Mouse (Mus musculus): ENCODE measurements around the gene Ano7. TPM values are rescaled to one million over a fixed set of nuclear protein-coding genes. Genes with fewer than 3 reads are reported as not detected.

Gene Ano7
- total RNA-seq (2021), result under 1 TPM; 0.10 to 0.34 TPM

DNA sequence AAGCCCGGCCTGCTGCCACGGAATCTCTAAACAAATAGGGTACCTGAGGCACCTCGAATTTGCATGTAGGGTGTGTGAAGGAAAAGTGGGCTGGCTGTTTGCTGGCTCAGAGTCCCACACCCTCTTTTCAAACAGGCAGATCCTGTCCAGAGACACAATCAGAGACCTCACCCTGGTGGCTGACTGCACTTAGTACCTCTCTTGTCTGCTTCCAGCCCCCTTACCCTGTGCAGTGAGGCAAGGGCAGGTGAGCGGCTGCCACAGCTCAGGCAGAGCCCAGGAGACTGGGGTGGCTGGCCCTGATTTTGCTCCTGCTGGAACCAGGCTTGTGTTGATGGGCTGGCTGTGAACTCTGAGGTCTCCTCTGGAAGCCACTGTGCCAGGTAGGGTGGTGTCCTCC is at the start of gene Ano7:
Gene Ano7 (plus strand): TSS at position 266 of the 400 bp plus-strand sequence.
- intact Hi-C loops (cut with DNase I), result no loop called here
- DNase-seq, result no peak

DNA sequence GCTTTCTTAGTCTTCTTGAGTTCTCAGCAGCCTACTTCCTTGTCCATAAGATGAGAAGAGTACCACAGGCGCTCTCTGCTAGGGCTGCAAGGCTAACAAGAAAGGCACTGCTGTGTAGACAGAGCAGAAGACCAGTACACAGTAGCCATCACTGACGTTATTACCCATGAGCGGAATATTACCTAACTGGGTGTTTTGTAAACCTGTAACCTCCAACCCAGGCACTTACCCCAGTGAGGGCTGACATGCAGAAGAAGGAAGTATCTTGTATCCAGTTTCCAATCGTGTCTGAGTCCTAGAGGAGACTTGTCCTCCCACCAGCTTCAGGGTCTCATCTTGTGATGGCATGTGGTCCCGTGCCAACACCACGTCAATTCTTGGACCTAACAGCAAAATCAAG is 49.8 kb upstream of the Ano7 start:
- no peak for DNase-seq
- intact Hi-C loops (cut with DNase I), result no loop called here

DNA sequence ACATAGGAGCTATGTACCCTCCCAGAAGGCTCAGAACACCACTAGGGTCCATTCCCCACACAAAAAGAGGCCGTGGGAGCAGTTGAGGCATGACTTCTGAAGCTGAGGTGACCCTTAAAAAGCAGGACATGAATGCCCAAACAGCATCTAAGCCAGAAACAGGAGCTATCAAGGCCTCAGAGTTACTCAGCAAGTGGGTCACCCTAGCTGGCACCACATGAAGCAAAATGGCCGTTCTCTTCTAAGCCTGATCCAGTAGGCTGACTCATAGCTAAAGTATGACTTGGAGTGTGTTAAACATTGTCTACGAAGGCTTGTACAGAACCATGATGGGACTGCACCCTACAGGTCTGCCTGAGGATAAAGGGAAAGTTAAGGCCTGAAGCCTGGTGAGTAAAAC is 47.3 kb upstream of the Ano7 start:
- no peak for DNase-seq
- intact Hi-C loops (cut with DNase I), result no loop called here

DNA sequence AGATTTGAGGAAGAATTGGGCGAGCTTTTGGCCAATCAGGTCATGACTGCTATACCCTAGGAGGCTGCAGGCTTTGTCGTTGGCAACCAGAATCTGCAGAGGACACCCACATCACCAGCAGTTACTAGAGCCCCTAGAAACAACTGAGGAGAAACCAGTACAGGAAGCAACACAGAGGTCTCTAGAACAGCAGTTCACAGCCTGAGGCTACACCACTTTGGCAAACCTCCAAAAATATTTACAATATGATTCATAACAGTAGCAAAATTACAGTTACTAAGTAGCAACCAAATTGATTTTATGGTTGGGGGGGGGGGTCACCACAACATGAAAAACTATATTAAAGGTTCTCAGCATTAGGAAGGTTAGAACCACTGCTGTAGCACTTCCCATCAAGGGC is 39.1 kb upstream of the Ano7 start:
- intact Hi-C loops (cut with DNase I), result no loop called here
- DNase-seq, result no peak

DNA sequence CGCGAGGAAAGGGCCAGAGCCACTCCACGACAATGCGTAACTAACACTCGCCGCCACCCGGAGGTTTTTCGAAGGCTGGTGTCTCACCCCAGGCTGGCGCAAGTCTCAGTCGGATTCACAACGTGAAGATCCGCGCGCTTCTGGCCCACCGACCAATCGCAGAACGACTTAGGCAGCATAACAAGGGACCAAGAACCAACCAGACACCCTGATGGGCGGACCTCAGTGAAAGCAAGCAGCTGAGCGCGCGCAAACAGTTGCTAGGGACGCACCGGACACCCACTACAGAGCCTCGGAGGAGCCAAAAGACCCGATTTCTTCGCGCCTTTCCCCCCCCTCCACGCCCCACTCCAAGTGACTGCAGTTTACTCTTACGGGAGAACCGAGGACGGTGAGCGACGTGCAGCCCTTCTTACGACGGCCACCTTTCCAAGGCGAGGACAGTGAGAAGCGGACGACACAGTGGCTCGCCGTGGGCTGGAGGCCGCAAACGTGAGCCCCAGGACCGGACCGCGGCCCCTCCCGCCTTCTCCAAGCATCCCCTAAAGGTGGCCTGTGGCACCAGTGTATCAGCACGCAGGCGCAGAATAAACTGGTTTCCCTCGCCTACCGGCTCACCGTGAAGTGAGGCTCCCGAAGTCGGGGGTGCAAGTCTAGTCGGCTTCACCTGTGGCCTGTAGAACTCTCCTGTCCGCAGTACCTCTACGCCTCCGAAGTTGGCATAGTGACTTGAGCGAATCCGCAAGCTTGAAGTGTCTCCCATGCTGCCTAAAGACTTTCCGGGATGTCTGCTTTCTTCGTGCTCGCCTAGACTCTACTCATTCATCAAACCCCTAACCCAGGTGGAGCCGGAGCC is 30.9 kb upstream of the Ano7 start, which contains the start of the genes Ppp1r7 and Pask:
Gene Ppp1r7 (plus strand): TSS at position 207 of the 856 bp plus-strand sequence.
Gene Pask (minus strand): TSS at position 835 of the 856 bp plus-strand sequence.
- intact Hi-C loops (cut with DNase I), result loop anchor here (10.0 kb wide), 1 partner anchor 168 kb away; no protein-coding TSS in a partner anchor
- peak; percentile 96 for DNase-seq

DNA sequence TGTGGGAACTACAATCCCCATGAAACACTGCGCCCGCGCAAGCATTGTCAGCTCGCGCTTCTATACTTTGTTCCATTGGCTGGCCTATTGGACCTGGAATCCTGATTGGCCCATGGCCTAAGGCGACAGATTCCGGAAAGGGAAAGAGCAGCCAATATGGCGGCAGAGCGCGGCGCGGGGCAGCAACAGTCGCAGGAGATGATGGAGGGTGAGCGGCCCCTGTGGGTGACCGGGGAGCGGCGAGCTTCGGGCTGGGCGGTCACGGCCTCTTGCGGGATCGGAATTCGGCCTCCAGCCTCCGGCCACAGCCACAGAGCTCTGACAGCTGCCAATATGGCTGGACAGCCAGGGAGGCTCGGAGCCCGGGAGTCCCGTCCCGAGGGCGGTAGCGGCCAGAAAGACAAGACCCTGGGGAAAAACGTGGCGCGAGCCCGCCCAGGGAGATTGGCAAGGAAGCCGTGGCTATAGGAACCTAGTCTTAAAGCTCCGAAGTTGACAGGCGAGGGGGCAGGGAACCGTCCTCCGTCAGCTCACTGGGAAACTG is 30.2 kb upstream of the Ano7 start:
- DNase-seq, result peak; percentile 96
- intact Hi-C loops (cut with DNase I), result loop anchor here (10.0 kb wide), 1 partner anchor 169 kb away; no protein-coding TSS in a partner anchor

DNA sequence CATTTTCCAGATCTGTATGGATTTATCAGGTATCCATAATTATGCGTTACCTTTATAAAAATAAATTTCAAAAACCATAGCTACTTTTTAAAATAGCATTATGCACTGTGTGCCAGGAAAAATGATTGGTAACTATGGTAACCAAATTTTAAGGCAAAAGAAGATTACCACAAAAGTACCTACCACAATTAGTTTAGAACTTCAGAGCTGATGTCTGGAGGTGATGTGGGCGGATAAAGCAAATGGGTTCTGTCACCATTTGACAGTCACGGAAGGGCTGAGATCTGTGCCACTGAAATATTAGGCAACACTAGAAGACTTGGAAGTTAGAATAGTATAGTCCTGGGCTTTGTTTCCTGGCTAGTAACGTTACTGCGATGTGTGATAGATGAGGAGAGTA is 26.6 kb upstream of the Ano7 start:
- intact Hi-C loops (cut with DNase I), result loop anchor here (10.0 kb wide), 1 partner anchor 172 kb away; no protein-coding TSS in a partner anchor
- no peak for DNase-seq

DNA sequence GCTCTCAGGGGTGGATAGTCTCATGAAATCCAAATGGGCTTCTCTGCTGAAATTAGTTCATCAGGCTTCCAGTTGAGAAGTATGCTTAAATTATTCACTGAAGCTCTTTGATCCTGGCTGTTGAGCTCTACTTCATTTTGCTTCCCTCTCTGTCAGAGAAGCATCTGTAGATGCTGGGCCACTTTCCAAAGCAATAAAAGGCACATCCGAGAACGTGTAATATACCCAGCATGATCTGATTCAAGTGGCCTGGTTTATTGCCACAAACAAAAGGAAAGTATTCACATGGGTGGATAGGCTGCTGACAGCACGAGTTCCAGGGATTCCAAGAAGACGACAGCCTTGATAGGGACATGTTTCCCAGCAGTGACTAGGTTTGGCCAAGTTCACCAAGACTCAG is 24.0 kb upstream of the Ano7 start:
- no peak for DNase-seq
- intact Hi-C loops (cut with DNase I), result loop anchor here (10.0 kb wide), 2 partner anchors 155 to 175 kb away; no protein-coding TSS in a partner anchor

DNA sequence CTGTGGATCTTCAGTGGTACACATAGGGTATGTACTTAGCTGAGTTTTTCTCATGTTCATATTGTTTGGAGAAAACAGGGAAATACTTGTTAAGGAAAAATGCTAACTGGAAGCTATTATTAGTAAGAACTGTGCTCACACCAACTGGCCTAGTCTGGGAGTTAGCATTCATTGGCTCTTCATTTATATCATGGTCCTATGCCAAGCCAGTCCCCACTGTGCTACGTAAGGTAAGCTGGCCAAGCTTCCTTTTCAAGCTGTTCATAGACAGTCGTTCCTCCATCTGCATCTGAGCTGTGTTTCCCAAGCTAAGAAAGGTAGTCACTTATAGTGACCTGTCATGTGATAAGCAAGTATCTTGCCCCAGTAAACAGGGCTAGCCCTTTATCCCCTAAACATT is 21.0 kb upstream of the Ano7 start:
- intact Hi-C loops (cut with DNase I), result loop anchor here (2.0 to 10.0 kb wide), 2 partner anchors 22 to 152 kb away; no protein-coding TSS in a partner anchor
- no peak for DNase-seq

DNA sequence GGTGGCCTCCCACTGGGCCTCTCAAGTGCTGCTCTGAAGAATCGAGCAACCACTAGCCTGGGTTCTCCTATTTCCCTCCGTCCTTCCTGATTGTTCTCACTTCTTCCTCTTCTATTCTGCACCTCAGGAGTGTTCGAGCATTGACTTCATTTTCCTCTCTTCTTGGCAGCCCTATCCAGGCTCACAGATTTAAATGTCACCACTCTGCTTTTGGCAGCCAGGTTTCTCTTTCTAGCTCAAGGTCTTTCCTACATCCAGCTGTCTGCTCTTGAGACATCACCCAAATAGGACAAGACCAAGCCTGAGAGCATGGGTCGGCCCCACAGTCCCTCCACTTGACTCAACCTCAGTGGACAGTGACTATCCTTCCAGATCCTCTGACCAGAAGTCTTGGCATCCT is 11.1 kb upstream of the Ano7 start:
- DNase-seq, result no peak
- intact Hi-C loops (cut with DNase I), result no loop called here

DNA sequence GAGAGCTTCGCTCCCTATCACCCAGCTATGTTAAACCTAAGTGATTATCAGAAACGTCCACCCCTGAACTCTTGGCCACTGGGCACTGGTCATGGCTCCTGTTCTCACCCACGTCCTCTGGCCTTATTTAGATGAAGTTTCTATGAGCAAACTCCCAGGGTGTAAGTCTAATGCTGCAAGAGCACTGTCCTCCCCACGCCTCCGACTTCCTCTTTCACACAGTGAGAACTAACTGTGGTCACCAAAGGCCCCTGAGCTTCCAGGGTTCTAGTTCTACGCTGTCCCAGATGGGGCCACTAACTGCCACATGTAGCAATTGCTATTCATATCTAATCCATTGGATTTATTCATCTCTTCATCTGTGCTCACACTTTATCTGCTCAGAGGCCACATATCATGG is 8.1 kb upstream of the Ano7 start:
- DNase-seq, result no peak
- intact Hi-C loops (cut with DNase I), result no loop called here

DNA sequence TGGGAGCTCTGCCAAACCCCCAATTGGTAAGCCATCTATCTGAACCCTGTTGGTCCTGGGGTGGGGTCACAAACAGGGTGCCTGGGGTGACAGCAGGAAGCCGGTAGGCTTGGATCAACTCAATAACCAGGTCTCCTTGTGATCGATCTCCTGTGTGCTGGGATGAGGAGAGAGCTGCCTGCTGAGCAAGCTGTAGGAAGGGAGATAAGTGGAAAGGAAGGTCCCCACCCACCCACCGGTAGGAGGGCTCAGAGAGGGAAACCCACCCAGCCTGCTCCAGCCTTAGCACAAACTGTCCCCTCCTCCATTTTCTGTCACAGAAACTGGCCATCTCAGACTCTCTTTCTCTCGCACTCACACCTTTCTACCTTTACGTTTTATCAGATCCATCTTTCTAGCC is 3.6 kb downstream of the Ano7 start:
- intact Hi-C loops (cut with DNase I), result no loop called here
- no peak for DNase-seq

DNA sequence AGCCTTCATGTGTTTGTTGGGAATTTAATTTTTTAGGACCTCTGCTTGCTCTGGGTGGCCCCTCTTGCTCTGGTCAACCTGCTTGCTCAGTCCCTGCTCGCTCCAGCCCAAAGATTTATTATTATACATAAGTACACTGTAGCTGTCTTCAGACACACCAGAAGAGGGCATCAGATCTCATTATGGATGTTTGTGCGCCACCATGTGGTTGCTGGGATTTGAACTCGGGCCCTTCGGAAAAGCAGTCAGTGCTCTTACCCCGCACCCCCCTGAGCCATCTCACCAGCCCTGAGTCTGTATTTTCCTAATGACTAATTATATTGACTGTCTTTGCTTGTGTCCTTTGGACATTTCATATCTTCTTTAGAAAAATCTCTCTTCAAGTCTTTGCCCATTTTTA is 5.4 kb downstream of the Ano7 start:
- DNase-seq, result no peak
- intact Hi-C loops (cut with DNase I), result no loop called here

DNA sequence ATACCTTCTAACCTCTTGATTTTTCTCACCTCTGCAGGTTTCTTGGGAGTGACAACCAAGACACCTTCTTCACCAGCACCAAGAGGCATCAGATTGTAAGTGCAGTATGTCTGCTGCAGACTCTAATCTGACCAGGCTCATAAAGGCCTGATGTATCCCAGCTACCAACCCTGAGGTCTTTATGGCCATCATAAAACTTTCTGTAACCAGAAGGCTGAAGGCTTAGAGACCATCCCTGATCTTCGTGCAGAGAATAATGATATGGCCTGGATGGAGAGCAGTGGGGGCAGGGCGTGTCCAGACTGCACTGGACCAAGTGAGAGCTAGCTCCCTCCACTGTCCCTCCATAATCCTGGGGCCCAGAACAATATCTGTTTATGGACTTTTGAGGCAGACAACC is 13.5 kb downstream of the Ano7 start:
- intact Hi-C loops (cut with DNase I), result no loop called here
- no peak for DNase-seq

DNA sequence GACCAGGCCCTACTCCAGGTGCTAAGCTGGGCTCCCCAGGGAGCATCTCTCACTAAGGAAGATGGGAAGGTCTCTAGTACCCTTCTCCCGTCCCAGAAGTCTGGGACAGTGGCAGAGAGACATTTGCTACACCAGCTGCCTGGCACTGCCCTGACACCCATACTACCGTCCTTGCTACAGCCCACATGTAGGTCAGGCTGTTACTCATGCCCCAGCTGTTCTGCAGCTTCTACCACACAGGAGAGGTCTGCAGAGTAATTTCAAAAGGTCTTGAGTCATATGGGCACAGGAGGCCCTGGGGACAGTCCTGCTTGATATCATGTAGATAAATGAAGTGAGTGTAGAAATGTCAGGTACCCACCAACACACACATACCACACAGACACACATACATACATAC is 15.2 kb downstream of the Ano7 start:
- no peak for DNase-seq
- intact Hi-C loops (cut with DNase I), result no loop called here

DNA sequence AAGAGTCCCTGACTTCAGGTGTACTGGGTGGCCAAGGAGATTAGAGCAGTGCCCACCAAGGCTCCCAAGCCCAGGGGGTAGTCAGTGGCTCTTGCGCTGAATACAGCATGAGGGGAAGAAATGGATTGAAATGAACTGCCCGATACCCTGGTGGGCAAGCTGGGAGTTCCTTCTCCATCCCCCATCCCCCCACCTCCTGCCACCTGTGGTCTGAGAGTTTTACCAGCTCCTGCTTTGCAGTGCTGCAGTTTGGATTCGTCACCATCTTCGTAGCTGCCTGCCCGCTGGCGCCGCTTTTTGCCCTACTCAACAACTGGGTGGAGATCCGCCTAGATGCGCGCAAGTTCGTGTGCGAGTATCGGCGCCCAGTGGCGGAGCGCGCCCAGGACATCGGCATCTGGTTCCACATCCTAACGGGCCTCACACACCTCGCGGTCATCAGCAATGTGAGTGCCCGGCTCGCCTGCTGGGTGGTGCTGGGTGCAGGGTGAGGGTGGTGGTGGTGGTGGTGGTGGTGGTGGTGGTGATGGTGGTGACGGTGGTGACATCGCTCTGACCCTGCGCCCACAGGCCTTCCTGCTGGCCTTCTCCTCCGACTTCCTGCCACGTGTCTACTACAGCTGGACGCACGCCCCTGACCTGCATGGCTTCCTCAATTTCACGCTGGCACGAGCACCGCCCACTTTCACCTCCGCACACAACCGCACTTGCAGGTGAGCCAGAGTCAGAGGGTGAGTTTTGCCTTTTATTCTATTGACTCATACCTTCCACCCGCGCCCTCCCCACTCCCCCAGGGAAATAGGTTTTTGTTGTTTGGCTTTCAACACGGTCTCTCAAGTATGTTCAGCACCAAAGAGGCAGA is 27.7 kb downstream of the Ano7 start:
- DNase-seq, result no peak
- intact Hi-C loops (cut with DNase I), result no loop called here

DNA sequence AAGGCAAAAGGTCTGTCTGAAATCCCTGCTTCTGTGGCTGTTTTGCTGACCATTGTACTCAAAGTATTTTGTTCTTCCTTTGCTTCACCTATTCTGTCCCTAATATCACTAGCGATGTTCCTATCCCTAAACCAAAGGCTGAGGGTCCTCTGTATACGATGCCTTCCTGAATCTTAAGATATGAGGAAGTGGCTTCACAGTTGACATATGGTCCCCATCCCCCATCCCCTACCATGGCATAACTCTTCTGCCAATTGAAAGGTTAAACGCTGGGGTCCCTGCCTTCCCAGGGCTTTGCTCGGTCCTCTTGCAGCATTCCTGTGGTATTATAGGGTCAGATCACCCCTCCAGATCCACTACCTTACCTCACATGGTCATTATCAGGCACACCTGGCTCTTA is 29.7 kb downstream of the Ano7 start:
- no peak for DNase-seq
- intact Hi-C loops (cut with DNase I), result no loop called here

DNA sequence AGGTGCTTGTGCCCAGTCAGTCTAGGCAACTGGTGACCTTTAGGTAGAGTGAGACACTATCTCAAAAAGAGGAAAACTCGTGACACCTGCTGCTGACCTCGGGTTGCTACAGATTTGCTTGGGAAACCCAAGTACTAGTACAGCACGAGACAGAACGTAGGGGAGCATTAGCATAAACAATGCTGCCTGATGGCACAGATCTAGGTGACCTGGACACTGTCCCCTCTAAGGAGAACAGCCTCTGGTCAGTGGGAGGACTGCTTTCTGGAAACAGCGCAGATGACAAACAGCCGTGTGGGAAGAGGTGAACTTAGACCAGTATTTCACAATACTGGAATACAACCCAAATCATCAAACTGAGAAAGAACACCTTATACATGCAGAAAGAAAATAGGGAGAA is 58.4 kb downstream of the Ano7 start:
- DNase-seq, result no peak
- intact Hi-C loops (cut with DNase I), result no loop called here

DNA sequence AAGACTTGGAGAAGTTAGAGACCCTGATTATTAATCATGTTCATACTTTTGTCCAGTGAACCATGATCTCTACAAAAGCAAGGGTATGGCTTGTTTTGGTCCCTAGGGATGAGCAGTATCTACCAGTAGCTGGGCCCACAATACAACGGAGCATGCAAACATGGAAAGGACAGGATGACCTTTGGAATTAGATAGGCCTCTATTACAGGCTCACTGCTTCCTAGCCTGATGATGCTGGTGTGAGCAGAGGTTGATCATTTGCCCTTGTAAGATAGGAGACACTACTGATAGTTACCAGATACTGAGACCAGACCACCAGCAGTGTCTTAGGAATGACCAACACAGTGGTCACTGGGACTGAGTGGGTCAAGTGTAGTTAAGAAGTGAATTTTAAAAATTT is 65.6 kb downstream of the Ano7 start:
- intact Hi-C loops (cut with DNase I), result no loop called here

DNA sequence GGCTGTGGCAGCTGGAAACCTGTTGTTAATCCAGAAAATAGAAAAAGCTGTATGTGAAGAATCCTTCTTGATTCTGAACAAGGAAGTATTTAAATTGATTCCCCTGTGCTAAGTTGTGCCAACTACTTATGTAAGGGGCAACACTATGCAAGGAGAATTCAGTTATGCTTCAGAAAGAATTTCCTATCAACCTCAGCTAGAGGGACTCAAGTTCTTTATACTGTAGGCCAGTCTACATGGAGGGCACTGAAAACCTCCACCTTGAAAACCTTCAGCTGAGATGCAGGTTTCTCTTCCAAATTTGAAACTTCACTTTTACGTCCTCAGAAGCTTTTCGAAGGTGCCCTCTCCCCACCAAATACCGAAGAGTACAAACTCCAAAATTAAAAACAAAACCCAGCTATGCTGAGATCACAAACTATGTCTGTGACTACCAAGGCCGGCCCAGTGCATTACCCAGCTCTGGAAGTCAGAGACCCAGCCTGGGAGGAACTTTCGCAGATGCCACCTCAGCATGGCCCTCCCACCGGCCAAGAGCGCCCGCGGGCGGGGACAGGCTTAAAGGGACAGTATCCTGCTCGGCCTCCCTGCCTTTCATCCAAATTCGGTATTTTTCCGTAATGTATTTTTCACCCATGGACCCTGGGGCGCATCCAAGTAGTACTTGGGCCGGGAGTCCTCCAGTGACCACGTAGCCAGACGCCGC is 70.8 kb downstream of the Ano7 start:
- intact Hi-C loops (cut with DNase I), result no loop called here
- peak; percentile 75 for DNase-seq

More for the DNA sequence above, 65.6 kb downstream of the Ano7 start:
- no peak for DNase-seq
